Comparison of ENCODE assay signal across 10 mouse cellular contexts in genomic region chr2:147895691-147896090, GRCm38 (mm10).
DNase-seq lines count a peak whose midpoint lies in the region; ATAC-seq lines count a peak whose summit lies in the region.
"Had no signal": no experiment of that assay in that cellular context is flagged by ENCODE, and none has a peak within 500 bp of the region (broad histone marks: within the 10 kb centered on the region; RNA-seq: fewer than 3 reads in every experiment).

No protein-coding gene starts in this region.

- WGBS in midbrain, embryonic 11.5 days, result 0% methylated on average over 1 of the region's 1 CpGs
- WGBS in midbrain, embryonic 15.5 days, result 0% methylated on average over 1 of the region's 1 CpGs
- 0% methylated on average over 1 of the region's 1 CpGs for WGBS in hindbrain, embryonic 14.5 days
- 3% methylated on average over 1 of the region's 1 CpGs for WGBS in limb, embryonic 11.5 days
- 2% methylated on average over 1 of the region's 1 CpGs for WGBS in neural tube, embryonic 12.5 days

- H3K9me3 ChIP-seq in midbrain, embryonic 11.5 days (ENCODE audit: control insufficient read depth, low read length), result no peaks in the 10 kb centered on the region
- no peaks in the 10 kb centered on the region for H3K9me3 ChIP-seq in midbrain, embryonic 15.5 days
- no peaks in the 10 kb centered on the region for H3K9me3 ChIP-seq in hindbrain, embryonic 14.5 days (ENCODE audit: control insufficient read depth, low read length)
- no peaks in the 10 kb centered on the region for H3K9me3 ChIP-seq in limb, embryonic 11.5 days (ENCODE audit: control insufficient read depth, low read length)
- H3K9me3 ChIP-seq in neural tube, embryonic 12.5 days, result no peaks in the 10 kb centered on the region
- H3K9me3 ChIP-seq: lung, embryonic 15.5 days had no signal

- no peaks in the 10 kb centered on the region for H3K36me3 ChIP-seq in midbrain, embryonic 11.5 days (ENCODE audit: control insufficient read depth, insufficient read depth, low read length)
- no peaks in the 10 kb centered on the region for H3K36me3 ChIP-seq in midbrain, embryonic 15.5 days (replicated peaks)
- H3K36me3 ChIP-seq in hindbrain, embryonic 14.5 days (replicated peaks; ENCODE audit: control insufficient read depth, insufficient read depth), result no peaks in the 10 kb centered on the region
- no peaks in the 10 kb centered on the region for H3K36me3 ChIP-seq in limb, embryonic 11.5 days (ENCODE audit: control insufficient read depth, insufficient read depth, low read length)
- no peaks in the 10 kb centered on the region for H3K36me3 ChIP-seq in neural tube, embryonic 12.5 days
- H3K36me3 ChIP-seq: lung, embryonic 15.5 days had no signal

- ATAC-seq in midbrain, embryonic 11.5 days (ENCODE audit: low FRiP score), result peak; percentile 57; the same call in 1 of the 2 replicates
- no peak for ATAC-seq in midbrain, embryonic 15.5 days (replicated peaks)
- ATAC-seq in hindbrain, embryonic 14.5 days (ENCODE audit: low FRiP score), result no peak
- ATAC-seq in limb, embryonic 11.5 days (ENCODE audit: insufficient number of reproducible peaks, low FRiP score, low TSS enrichment, low read depth), result peak; percentile 69; the same call in 1 of the 2 replicates
- peak; percentile 63; the same call in 1 of the 2 replicates for ATAC-seq in neural tube, embryonic 12.5 days (ENCODE audit: low FRiP score, low read depth)
- ATAC-seq in erythroid progenitor cell, adult 5-6 weeks (replicated peaks; ENCODE audit: low FRiP score, poor library complexity, severe bottlenecking), result no peak

- H3K9ac ChIP-seq in midbrain, embryonic 11.5 days (ENCODE audit: low read length), result no peak overlapping the region
- no peak overlapping the region for H3K9ac ChIP-seq in midbrain, embryonic 15.5 days
- no peak overlapping the region for H3K9ac ChIP-seq in hindbrain, embryonic 14.5 days
- H3K9ac ChIP-seq in limb, embryonic 11.5 days (ENCODE audit: low read length), result no peak overlapping the region
- no peak overlapping the region for H3K9ac ChIP-seq in neural tube, embryonic 12.5 days
- H3K9ac ChIP-seq: lung, embryonic 15.5 days had no signal

- no peak overlapping the region for H3K27ac ChIP-seq in midbrain, embryonic 11.5 days (ENCODE audit: low read depth, low read length)
- no peak overlapping the region for H3K27ac ChIP-seq in midbrain, embryonic 15.5 days
- H3K27ac ChIP-seq in hindbrain, embryonic 14.5 days, result no peak overlapping the region
- H3K27ac ChIP-seq in limb, embryonic 11.5 days (replicated peaks; ENCODE audit: low read depth, low read length), result no peak overlapping the region
- no peak overlapping the region for H3K27ac ChIP-seq in neural tube, embryonic 12.5 days
- H3K27ac ChIP-seq: lung, embryonic 15.5 days had no signal

- no peak overlapping the region for H3K4me3 ChIP-seq in midbrain, embryonic 11.5 days (ENCODE audit: low read depth, low read length)
- H3K4me3 ChIP-seq in midbrain, embryonic 15.5 days, result no peak overlapping the region
- H3K4me3 ChIP-seq in hindbrain, embryonic 14.5 days (replicated peaks; ENCODE audit: low read length), result no peak overlapping the region
- no peak overlapping the region for H3K4me3 ChIP-seq in limb, embryonic 11.5 days (ENCODE audit: low read depth, low read length)
- H3K4me3 ChIP-seq in neural tube, embryonic 12.5 days, result no peak overlapping the region
- H3K4me3 ChIP-seq: erythroblast, embryonic 14.5 days; lung, embryonic 15.5 days had no signal

- H3K27me3 ChIP-seq in midbrain, embryonic 11.5 days (ENCODE audit: control insufficient read depth, insufficient read depth, low read length), result peaks cover 20% of the 10 kb centered on the region
- no peaks in the 10 kb centered on the region for H3K27me3 ChIP-seq in midbrain, embryonic 15.5 days (replicated peaks)
- peaks cover 62% of the 10 kb centered on the region for H3K27me3 ChIP-seq in hindbrain, embryonic 14.5 days (ENCODE audit: control insufficient read depth, insufficient read depth, low read length)
- no peaks in the 10 kb centered on the region for H3K27me3 ChIP-seq in limb, embryonic 11.5 days (ENCODE audit: control insufficient read depth, insufficient read depth, low read length)
- H3K27me3 ChIP-seq in neural tube, embryonic 12.5 days (replicated peaks), result peaks cover 41% of the 10 kb centered on the region
- H3K27me3 ChIP-seq: lung, embryonic 15.5 days had no signal

- no peak overlapping the region for H3K4me2 ChIP-seq in midbrain, embryonic 11.5 days
- H3K4me2 ChIP-seq in midbrain, embryonic 15.5 days, result no peak overlapping the region
- no peak overlapping the region for H3K4me2 ChIP-seq in hindbrain, embryonic 14.5 days (replicated peaks)
- H3K4me2 ChIP-seq in limb, embryonic 11.5 days (ENCODE audit: low read depth, severe bottlenecking), result no peak overlapping the region
- no peak overlapping the region for H3K4me2 ChIP-seq in neural tube, embryonic 12.5 days (replicated peaks)
- H3K4me2 ChIP-seq: lung, embryonic 15.5 days had no signal

- no peaks in the 10 kb centered on the region for H3K4me1 ChIP-seq in midbrain, embryonic 11.5 days (ENCODE audit: control insufficient read depth, insufficient read depth, low read length)
- no peaks in the 10 kb centered on the region for H3K4me1 ChIP-seq in midbrain, embryonic 15.5 days
- no peaks in the 10 kb centered on the region for H3K4me1 ChIP-seq in hindbrain, embryonic 14.5 days (replicated peaks; ENCODE audit: control insufficient read depth, insufficient read depth, low read length)
- H3K4me1 ChIP-seq in limb, embryonic 11.5 days (ENCODE audit: control insufficient read depth, insufficient read depth, low read length), result no peaks in the 10 kb centered on the region
- H3K4me1 ChIP-seq in neural tube, embryonic 12.5 days, result no peaks in the 10 kb centered on the region
- H3K4me1 ChIP-seq: lung, embryonic 15.5 days had no signal

- DNase-seq in midbrain, embryonic 11.5 days (ENCODE audit: low spot score, missing footprints), result peak; percentile 89
- peak; percentile 45 to 52 for DNase-seq in adrenal gland, adult 18-20 months (ENCODE audit: low spot score in 2 of 2)
- peak; percentile 83 for DNase-seq in embryo, embryonic 10.5 days (ENCODE audit: low spot score)
- DNase-seq in hindbrain, embryonic 14.5 days (ENCODE audit: low spot score), result peak; percentile 64
- peak; percentile 73 for DNase-seq in limb, embryonic 11.5 days (ENCODE audit: low spot score)

Comparison
In these comparisons a context has a peak if more than half of its experiments do, and no peak if none do; other contexts are left out.
1. ATAC-seq: peak in midbrain, embryonic 11.5 days (single experiment), limb, embryonic 11.5 days (single experiment) and neural tube, embryonic 12.5 days (single experiment); none in midbrain, embryonic 15.5 days (single experiment), hindbrain, embryonic 14.5 days (single experiment) and erythroid progenitor cell, adult 5-6 weeks (single experiment).
2. Peak in every context shown above with its lines, with median percentiles within 50 percentile points of each other: DNase-seq.